Mouse (Mus musculus) bone marrow, adult 2 months (tissue): Measurements from ENCODE around the gene Gm12216.

Experiments
- CTCF ChIP-seq: fragments of 200-500 bp; IDR thresholded peaks from 2 replicates; pipeline ENCODE4 v1.5.1; 2011; ENCODE audit warnings: low read length, control low read depth; ENCODE audit not compliant: control insufficient read depth, insufficient read depth
- POLR2A ChIP-seq: fragments of 200-500 bp; IDR thresholded peaks from 2 replicates; pipeline ENCODE4 v1.6.1; 2011; ENCODE audit warnings: low read depth, mild to moderate bottlenecking, control low read depth, low read length, borderline replicate concordance; ENCODE audit not compliant: control insufficient read depth

DNA sequence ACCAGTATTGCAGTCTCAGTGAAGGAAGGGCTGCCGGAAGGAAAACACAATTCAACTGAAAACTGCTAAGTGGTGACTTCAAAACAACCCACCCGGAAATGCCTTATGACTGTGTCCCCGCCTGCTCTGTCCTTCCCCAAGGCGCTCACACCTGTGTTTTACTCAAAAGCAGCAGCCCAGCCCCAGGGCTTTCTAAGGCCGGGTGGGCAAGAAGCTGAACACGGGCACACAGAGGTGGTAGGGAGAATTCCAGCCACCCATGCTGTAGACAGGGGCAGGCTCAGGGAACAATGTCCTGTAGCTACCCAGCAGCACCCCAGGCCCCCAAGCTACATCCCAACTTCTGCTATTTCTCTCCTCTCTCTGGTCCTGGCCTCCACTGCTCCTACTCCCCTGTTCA lies 13.4 kb downstream of the Gm12216 start:
- no peak for TF ChIP-seq POLR2A
- TF ChIP-seq CTCF, result no peak
